Mouse (Mus musculus) liver, postnatal 0 days (tissue): ENCODE results near the gene Wscd2. TPM values are rescaled to one million over a fixed set of nuclear protein-coding genes. Genes with fewer than 3 reads are reported as not detected.
A peak's percentile ranks its signal among the peaks of the same experiment; 100 is the strongest.

Experiments used
- ATAC-seq: fragments of 200-750 bp; cut with Nextera tagmentation; 2 replicates; pipeline ENCODE4 v1.8.0; 2017; ENCODE audit warnings: mild to moderate bottlenecking, moderate library complexity
- DNase-seq: peaks from one replicate; pipeline ENCODE4 v3.0.0-alpha.2; 2016
- H3K27ac ChIP-seq: fragments of 300-500 bp; sonication (generic); 2 replicates; pipeline ENCODE4 v1.5.1; 2014; ENCODE audit warnings: antibody characterized with exemption, moderate library complexity, mild to moderate bottlenecking, low read depth
- H3K27me3 ChIP-seq: fragments of 300-500 bp; sonication (generic); 2 replicates; pipeline ENCODE4 v1.6.1; 2014; ENCODE audit warnings: low read length, control low read depth, mixed read lengths; ENCODE audit not compliant: insufficient read depth
- H3K36me3 ChIP-seq: fragments of 300-500 bp; sonication (generic); replicated peaks from 2 replicates; pipeline ENCODE4 v1.6.1; 2014; ENCODE audit warnings: mild to moderate bottlenecking, control low read depth, low read length, moderate library complexity, mixed read lengths; ENCODE audit not compliant: insufficient read depth
- H3K4me1 ChIP-seq: fragments of 300-500 bp; sonication (generic); 2 replicates; pipeline ENCODE4 v1.6.1; 2014; ENCODE audit warnings: antibody characterized with exemption, mild to moderate bottlenecking, control low read depth; ENCODE audit not compliant: insufficient read depth
- H3K4me2 ChIP-seq: fragments of 300-500 bp; sonication (generic); 2 replicates; pipeline ENCODE4 v1.6.1; 2014; ENCODE audit warnings: low read depth, mild to moderate bottlenecking, low read length, moderate library complexity, mixed read lengths
- H3K4me3 ChIP-seq: fragments of 300-500 bp; sonication (generic); 2 replicates; pipeline ENCODE4 v1.5.1; 2014; ENCODE audit warnings: low read depth, low read length
- H3K9ac ChIP-seq: fragments of 300-500 bp; sonication (generic); replicated peaks from 2 replicates; pipeline ENCODE4 v1.6.1; 2014; ENCODE audit warnings: mild to moderate bottlenecking, moderate library complexity
- H3K9me3 ChIP-seq: fragments of 300-500 bp; sonication (generic); 2 replicates; pipeline ENCODE4 v1.6.1; 2016; ENCODE audit warnings: mild to moderate bottlenecking, control low read depth, low read length, mixed read lengths
- CTCF ChIP-seq: sonication (generic); IDR thresholded peaks from 2 replicates; pipeline ENCODE4 v1.5.1; 2016; ENCODE audit warnings: antibody characterized with exemption, low read depth
- EP300 ChIP-seq: IDR thresholded peaks from 2 replicates; pipeline ENCODE4 v1.6.1; 2016; ENCODE audit warnings: antibody characterized with exemption, low read depth, mild to moderate bottlenecking
- WGBS: fragments of 180-500 bp; shearing (Covaris S2); extraction: QIAGEN DNeasy Blood & Tissue Kit; methylation state at CpG from one replicate; pipeline ENCODE4 v1.1.7; 2014; ENCODE audit not compliant: insufficient replicate concordance; 5-methylcytosine and 5-hydroxymethylcytosine counted together
- polyA plus RNA-seq: library from polyadenylated mRNA; unstranded; fragments of >200 nt; fragmentation: Nextera tagmentation; extraction: Ambion mirVana; gene quantifications from 2 replicates; pipeline ENCODE4 v1.2.1, GENCODE M21; 2015

The Wscd2 gene
- polyA plus RNA-seq, 1 experiment from 2014 or later = not detected

DNA sequence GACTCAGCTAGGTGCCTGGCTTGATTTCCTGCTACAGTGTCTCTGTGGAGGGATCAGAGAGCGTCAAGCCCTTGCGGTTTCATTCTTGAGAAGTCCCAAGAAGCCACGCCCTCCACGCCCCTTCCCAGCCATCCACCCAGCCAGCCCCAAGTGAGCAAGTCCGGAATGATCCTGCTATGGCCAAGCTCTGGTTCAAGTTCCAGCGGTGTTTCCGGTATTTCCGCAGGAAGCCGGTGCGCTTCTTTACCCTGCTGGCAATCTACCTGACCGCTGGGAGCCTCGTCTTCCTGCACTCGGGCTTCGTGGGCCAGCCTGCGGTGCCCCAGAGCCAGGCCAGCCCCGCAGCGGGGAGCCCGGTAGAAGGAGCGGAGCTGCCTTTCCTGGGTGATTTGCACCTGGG is 60.6 kb downstream of the Wscd2 start:
- Histone ChIP-seq H3K4me2 (no peak overlapping the region), H3K27ac (no peak overlapping the region), H3K9me3 (no peaks in the 10 kb centered on the region), H3K27me3 (peaks cover 11% of the 10 kb centered on the region; the same call in 1 of the 2 replicates), H3K36me3 (no peaks in the 10 kb centered on the region), H3K9ac (no peak overlapping the region), H3K4me3 (no peak overlapping the region), H3K4me1 (no peaks in the 10 kb centered on the region)
- WGBS = 11% methylated on average over 19 of the region's 19 CpGs
- ATAC-seq (no peak), DNase-seq (no peak)
- TF ChIP-seq CTCF (no peak), EP300 (no peak)

DNA sequence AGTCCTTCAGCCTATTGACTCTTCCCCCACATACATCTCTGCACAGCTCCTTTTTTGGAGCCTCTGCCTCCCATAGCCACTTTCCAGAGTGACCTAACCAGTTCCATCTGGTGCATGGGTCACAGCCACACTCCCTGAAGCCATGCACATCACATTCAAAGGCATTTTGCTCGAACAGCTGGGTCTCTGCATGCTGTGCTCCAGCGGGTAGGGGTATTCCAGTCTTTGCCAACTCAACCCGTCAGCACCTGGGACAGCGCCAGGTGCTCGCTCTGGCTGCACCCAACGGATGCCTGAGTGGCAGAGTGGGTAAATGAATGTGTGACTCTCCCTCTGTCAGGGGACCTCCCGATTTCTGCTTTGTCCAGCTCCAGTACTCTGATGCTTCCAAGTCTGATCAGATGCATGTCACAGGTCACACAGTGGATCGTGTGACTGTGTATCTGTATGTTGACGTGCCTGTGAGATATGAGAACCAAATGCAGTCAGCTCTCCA is 63.3 kb downstream of the Wscd2 start:
- H3K4me2 ChIP-seq = no peak overlapping the region
- no peak overlapping the region for H3K9ac ChIP-seq
- no peak overlapping the region for H3K27ac ChIP-seq
- no peak overlapping the region for H3K4me3 ChIP-seq
- no peak for ATAC-seq
- H3K27me3 ChIP-seq = peaks cover 11% of the 10 kb centered on the region; the same call in 1 of the 2 replicates
- DNase-seq = peak; percentile 32
- no peaks in the 10 kb centered on the region for H3K36me3 ChIP-seq
- TF ChIP-seq EP300 = no peak
- TF ChIP-seq CTCF = no peak
- WGBS = 12% methylated on average over 9 of the region's 9 CpGs
- H3K9me3 ChIP-seq = no peaks in the 10 kb centered on the region
- no peaks in the 10 kb centered on the region for H3K4me1 ChIP-seq

DNA sequence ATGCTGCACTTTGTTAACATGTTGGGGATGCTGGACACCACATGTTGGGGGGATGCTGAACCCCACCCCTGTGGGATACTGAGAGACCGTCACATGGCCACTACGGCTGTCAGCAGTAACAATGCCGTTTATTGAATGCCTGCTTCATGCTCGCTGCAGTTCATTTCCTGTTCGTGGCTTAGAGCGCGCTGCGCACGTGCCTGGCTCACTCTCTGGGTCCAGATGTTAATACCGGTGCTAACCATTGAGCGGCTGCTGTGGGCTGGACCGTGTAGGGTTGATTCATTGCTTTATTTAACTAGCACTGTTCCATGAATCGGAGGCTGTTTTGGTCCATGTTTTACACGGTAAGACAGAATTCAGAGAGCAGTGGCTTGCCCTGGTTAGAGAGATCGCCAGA is 64.0 kb downstream of the Wscd2 start:
- H3K27me3 ChIP-seq = peaks cover 11% of the 10 kb centered on the region; the same call in 1 of the 2 replicates
- H3K4me2 ChIP-seq = no peak overlapping the region
- no peak for ATAC-seq
- DNase-seq = no peak
- no peak overlapping the region for H3K9ac ChIP-seq
- no peak overlapping the region for H3K4me3 ChIP-seq
- 42% methylated on average over 15 of the region's 15 CpGs for WGBS
- no peaks in the 10 kb centered on the region for H3K9me3 ChIP-seq
- TF ChIP-seq EP300 = no peak
- no peak for TF ChIP-seq CTCF
- no peak overlapping the region for H3K27ac ChIP-seq
- H3K36me3 ChIP-seq = no peaks in the 10 kb centered on the region
- no peaks in the 10 kb centered on the region for H3K4me1 ChIP-seq

DNA sequence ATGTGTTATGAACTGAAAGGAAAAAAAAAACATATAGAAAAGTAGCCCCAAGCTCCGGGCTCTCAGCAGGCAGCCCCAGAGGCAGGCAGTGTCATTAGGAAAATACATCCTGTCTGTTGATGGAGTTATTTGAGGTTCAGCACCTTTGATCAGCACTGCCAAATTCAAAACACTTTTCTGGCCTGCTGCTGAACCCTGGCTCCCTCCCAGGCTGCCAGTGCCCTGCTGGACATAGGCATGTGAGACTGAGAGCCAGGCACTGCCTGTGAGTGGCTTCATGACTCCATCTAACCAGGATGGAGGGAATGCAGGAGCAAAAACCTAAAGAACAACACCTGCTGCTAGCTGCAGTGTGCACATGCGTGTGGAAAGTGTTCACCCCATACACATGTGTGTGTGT is 64.4 kb downstream of the Wscd2 start:
- DNase-seq (no peak), ATAC-seq (no peak)
- no peak overlapping the region for H3K27ac ChIP-seq
- H3K4me2 ChIP-seq = no peak overlapping the region
- 62% methylated on average over 2 of the region's 2 CpGs for WGBS
- H3K9me3 ChIP-seq = no peaks in the 10 kb centered on the region
- H3K4me3 ChIP-seq = no peak overlapping the region
- no peak overlapping the region for H3K9ac ChIP-seq
- no peaks in the 10 kb centered on the region for H3K4me1 ChIP-seq
- TF ChIP-seq CTCF (no peak), EP300 (no peak)
- no peaks in the 10 kb centered on the region for H3K36me3 ChIP-seq
- peaks cover 11% of the 10 kb centered on the region; the same call in 1 of the 2 replicates for H3K27me3 ChIP-seq

DNA sequence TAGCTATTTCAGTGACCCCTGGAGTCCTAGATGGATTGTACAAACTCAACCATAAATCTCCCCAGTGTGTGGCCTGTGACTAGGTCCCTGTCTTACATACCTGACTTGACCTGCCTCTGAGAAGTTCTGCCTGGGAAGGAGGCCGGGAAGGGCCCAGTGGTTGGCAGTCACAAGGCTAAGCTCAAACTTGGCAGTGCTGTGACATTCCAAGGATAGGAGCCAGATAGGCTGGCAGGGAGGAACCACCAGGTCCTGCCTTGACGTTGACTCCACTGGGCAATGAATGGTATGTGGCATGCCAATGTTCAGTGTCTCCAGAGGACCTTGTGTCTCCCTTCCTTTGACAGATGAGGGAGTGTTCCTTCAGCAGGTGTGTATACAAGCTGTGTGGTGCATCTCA is 65.6 kb downstream of the Wscd2 start:
- peaks cover 6% of the 10 kb centered on the region; the same call in 1 of the 2 replicates for H3K27me3 ChIP-seq
- H3K36me3 ChIP-seq = no peaks in the 10 kb centered on the region
- WGBS = 55% methylated on average over 2 of the region's 2 CpGs
- no peak overlapping the region for H3K4me2 ChIP-seq
- ATAC-seq (no peak), DNase-seq (no peak)
- no peak overlapping the region for H3K27ac ChIP-seq
- H3K4me1 ChIP-seq = no peaks in the 10 kb centered on the region
- H3K9me3 ChIP-seq = no peaks in the 10 kb centered on the region
- H3K9ac ChIP-seq = no peak overlapping the region
- no peak overlapping the region for H3K4me3 ChIP-seq
- no peak for TF ChIP-seq EP300
- TF ChIP-seq CTCF = no peak

DNA sequence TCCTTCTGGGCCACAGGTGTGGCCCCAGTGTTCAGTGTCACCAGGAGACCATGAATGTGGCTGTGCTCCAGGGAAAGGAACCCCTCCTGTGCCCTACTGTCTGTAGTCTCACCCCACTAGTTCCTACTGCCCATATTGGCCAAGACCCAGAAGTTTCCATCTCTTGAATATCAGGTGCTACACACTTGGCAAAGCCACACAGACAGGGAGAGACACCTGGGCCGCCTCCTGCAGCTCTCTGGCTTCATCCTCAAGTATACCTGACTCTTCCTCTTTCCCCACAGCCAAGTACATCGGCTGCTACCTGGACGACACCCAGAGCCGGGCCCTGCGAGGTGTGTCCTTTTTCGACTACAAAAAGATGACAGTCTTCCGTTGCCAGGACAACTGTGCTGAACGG is 67.9 kb downstream of the Wscd2 start:
- H3K27ac ChIP-seq = no peak overlapping the region
- H3K4me2 ChIP-seq = no peak overlapping the region
- no peaks in the 10 kb centered on the region for H3K9me3 ChIP-seq
- ATAC-seq (no peak), DNase-seq (no peak)
- no peak overlapping the region for H3K4me3 ChIP-seq
- H3K36me3 ChIP-seq = no peaks in the 10 kb centered on the region
- WGBS = 73% methylated on average over 8 of the region's 8 CpGs
- no peak for TF ChIP-seq CTCF
- TF ChIP-seq EP300 = no peak
- H3K9ac ChIP-seq = no peak overlapping the region
- 0 out of 2 replicates have a peak, but pooled peaks cover 4% of the 10 kb centered on the region for H3K27me3 ChIP-seq
- H3K4me1 ChIP-seq = no peaks in the 10 kb centered on the region

DNA sequence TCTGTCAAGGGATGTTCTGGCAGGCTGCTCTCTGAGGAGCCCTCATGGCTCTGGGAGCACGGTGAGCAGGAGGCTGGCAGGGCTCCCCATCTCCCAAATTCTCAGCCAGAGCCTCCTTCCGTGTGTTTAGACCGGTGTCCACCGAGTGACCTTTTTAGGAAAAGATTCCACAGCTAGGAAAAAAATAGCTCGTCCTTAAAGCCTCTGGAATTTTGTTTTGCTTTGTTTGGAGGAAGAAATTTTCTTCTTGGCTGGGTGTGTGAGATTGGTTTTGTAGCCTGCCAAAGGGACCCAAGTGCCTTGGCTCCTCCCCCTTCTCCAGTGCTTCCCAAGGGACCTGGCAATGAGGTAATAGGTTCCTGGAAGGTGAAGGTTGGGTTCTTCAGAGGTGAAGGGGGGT is 69.5 kb downstream of the Wscd2 start:
- H3K9ac ChIP-seq = no peak overlapping the region
- H3K27ac ChIP-seq = no peak overlapping the region
- WGBS = 62% methylated on average over 5 of the region's 5 CpGs
- TF ChIP-seq CTCF (no peak), EP300 (no peak)
- no peak for ATAC-seq
- no peaks in the 10 kb centered on the region for H3K36me3 ChIP-seq
- H3K4me1 ChIP-seq = no peaks in the 10 kb centered on the region
- H3K4me3 ChIP-seq = no peak overlapping the region
- 0 out of 2 replicates have a peak, but pooled peaks cover 2% of the 10 kb centered on the region for H3K27me3 ChIP-seq
- no peak overlapping the region for H3K4me2 ChIP-seq
- no peaks in the 10 kb centered on the region for H3K9me3 ChIP-seq
- DNase-seq = no peak
